Mouse (Mus musculus): ENCODE results near the gene Caprin1. TPM values are rescaled to one million over a fixed set of nuclear protein-coding genes. Genes with fewer than 3 reads are reported as not detected.

Caprin1 gene
- polyA plus RNA-seq, 1 experiment from 2014 or later = 484 TPM

DNA sequence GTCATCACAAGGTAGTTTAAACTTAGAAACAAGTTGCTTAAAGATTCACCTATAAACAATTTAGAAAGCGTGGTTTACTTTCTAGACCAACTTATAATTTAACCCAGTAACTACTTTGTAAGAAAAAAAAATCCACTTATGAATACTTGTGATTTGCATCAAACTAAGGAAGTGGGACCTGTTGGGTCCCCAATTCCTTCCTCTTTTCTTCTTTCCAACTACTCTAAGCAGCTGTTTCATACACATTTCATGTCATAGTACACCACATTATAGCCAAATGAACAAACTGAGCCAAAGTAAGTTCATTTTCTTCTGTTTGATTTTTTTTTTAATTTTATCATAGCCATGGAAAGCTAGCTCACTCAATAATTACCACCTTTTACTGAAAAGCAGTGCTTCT is 11.7 kb downstream of the Caprin1 start:
- Histone ChIP-seq H3K9me3 (ENCODE audit: control insufficient read depth, low read length) (no peaks in the 10 kb centered on the region), H3K9ac (replicated peaks; ENCODE audit: low read length) (no peak overlapping the region), H3K36me3 (ENCODE audit: control insufficient read depth, insufficient read depth, low read length) (peaks cover 59% of the 10 kb centered on the region), H3K27ac (replicated peaks; ENCODE audit: low read depth, low read length) (no peak overlapping the region), H3K27me3 (ENCODE audit: control insufficient read depth, insufficient read depth, low read length) (no peaks in the 10 kb centered on the region), H3K4me2 (ENCODE audit: low read length) (no peak overlapping the region), H3K4me1 (ENCODE audit: control insufficient read depth, insufficient read depth, low read length) (peaks cover 5% of the 10 kb centered on the region; the same call in 1 of the 2 replicates), H3K4me3 (replicated peaks; ENCODE audit: low read depth, low read length) (no peak overlapping the region)
- no peak for ATAC-seq (ENCODE audit: low FRiP score, low TSS enrichment)
- no peak for DNase-seq
- 98% methylated on average over 1 of the region's 1 CpGs for WGBS

DNA sequence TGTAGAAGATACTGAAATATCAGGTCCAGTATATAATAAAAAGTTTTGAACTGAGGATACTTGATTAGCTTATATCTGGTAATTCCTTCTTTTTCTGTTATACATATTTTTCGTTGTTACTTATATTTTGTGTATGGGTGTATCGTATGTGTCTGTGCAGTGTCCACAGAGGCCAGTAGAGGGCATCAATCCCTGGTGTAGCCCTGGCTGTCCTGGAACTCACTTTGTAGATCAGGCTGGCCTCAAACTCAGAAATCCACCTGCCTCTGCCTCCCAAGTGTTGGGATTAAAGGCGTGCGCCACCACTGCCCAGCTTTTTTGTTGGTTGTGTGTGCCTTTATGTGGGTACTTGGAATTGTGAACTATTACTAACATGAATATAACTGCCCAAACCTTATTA is 12.8 kb downstream of the Caprin1 start:
- H3K4me3 ChIP-seq (replicated peaks; ENCODE audit: low read depth, low read length) = no peak overlapping the region
- no peaks in the 10 kb centered on the region for H3K9me3 ChIP-seq (ENCODE audit: control insufficient read depth, low read length)
- H3K27me3 ChIP-seq (ENCODE audit: control insufficient read depth, insufficient read depth, low read length) = no peaks in the 10 kb centered on the region
- ATAC-seq (ENCODE audit: low FRiP score, low TSS enrichment) (no peak), DNase-seq (peak; percentile 33)
- H3K36me3 ChIP-seq (ENCODE audit: control insufficient read depth, insufficient read depth, low read length) = peaks cover 60% of the 10 kb centered on the region
- H3K4me2 ChIP-seq (ENCODE audit: low read length) = no peak overlapping the region
- H3K4me1 ChIP-seq (ENCODE audit: control insufficient read depth, insufficient read depth, low read length) = no peaks in the 10 kb centered on the region
- H3K27ac ChIP-seq (replicated peaks; ENCODE audit: low read depth, low read length) = no peak overlapping the region
- no peak overlapping the region for H3K9ac ChIP-seq (replicated peaks; ENCODE audit: low read length)
- WGBS = 90% methylated on average over 4 of the region's 4 CpGs

- ATAC-seq (ENCODE audit: low FRiP score, low TSS enrichment) (no peak), DNase-seq (no peak)
- H3K36me3 ChIP-seq (ENCODE audit: control insufficient read depth, insufficient read depth, low read length) = peaks cover 33% of the 10 kb centered on the region
- WGBS = 61% methylated on average over 1 of the region's 1 CpGs
- no peak overlapping the region for H3K4me2 ChIP-seq (ENCODE audit: low read length)
- no peaks in the 10 kb centered on the region for H3K27me3 ChIP-seq (ENCODE audit: control insufficient read depth, insufficient read depth, low read length)
- H3K27ac ChIP-seq (replicated peaks; ENCODE audit: low read depth, low read length) = no peak overlapping the region
- H3K4me3 ChIP-seq (replicated peaks; ENCODE audit: low read depth, low read length) = no peak overlapping the region
- peaks cover 3% of the 10 kb centered on the region; the same call in 1 of the 2 replicates for H3K4me1 ChIP-seq (ENCODE audit: control insufficient read depth, insufficient read depth, low read length)
- no peak overlapping the region for H3K9ac ChIP-seq (replicated peaks; ENCODE audit: low read length)
- no peaks in the 10 kb centered on the region for H3K9me3 ChIP-seq (ENCODE audit: control insufficient read depth, low read length)
These were observed 35.0 kb downstream of the Caprin1 start for GRCm38 (mm10) chr2:103762492-103762891.

GRCm38 (mm10) chr2:103761993-103762392 is 35.5 kb downstream of the Caprin1 start:
- H3K27me3 ChIP-seq (ENCODE audit: control insufficient read depth, insufficient read depth, low read length) = no peaks in the 10 kb centered on the region
- H3K4me3 ChIP-seq (replicated peaks; ENCODE audit: low read depth, low read length) = peak overlapping the region; percentile 61; the same call in 1 of the 2 replicates
- peaks cover 3% of the 10 kb centered on the region; the same call in 1 of the 2 replicates for H3K4me1 ChIP-seq (ENCODE audit: control insufficient read depth, insufficient read depth, low read length)
- 43% methylated on average over 4 of the region's 4 CpGs for WGBS
- peaks cover 31% of the 10 kb centered on the region for H3K36me3 ChIP-seq (ENCODE audit: control insufficient read depth, insufficient read depth, low read length)
- H3K4me2 ChIP-seq (ENCODE audit: low read length) = peak overlapping the region; percentile 59
- no peak overlapping the region for H3K27ac ChIP-seq (replicated peaks; ENCODE audit: low read depth, low read length)
- no peaks in the 10 kb centered on the region for H3K9me3 ChIP-seq (ENCODE audit: control insufficient read depth, low read length)
- no peak for ATAC-seq (ENCODE audit: low FRiP score, low TSS enrichment)
- H3K9ac ChIP-seq (replicated peaks; ENCODE audit: low read length) = no peak overlapping the region
- DNase-seq = no peak

DNA sequence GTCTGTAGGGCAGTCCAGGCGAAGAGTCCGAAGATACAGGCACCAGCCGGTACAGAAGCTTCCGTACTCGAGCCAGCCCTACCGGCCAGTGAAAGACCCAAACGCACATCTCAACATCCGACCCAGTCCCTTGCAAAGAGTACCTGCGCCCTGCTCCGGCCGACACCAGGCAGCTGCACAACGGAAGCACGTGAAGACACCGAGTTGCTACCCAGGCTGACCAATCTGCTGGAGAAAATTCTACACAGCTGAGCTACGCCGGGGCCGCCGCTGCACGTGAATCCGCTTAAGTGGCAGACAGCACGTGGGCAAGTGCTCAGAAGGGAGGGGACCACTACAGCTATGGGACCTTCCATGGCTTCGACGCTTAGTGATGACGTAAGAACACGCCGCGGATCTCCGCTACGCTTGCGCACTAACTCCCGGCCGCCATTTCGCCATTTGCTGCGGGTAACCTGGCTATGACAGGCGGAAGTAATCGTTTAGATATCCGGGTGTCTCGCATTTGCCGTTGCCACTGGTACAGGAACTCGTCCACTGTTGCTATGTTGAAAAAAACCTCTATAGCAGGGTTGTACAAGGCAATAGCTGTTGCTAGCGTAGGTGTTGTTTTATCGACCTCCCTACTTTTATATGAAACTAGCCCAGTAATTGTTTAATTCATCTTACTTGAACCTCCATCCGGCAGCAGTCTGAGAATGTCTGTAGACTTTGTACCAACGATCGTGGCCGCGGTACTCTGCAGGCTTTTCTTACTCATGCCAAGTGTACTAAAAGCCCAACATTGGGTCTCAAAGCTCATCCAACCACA is 36.3 kb downstream of the Caprin1 start, which contains the start of gene Nat10:
Gene Nat10 (minus strand): TSS at position 365 of the 811 bp plus-strand sequence.
- peak; percentile 97 for ATAC-seq (ENCODE audit: low FRiP score, low TSS enrichment)
- peaks cover 25% of the 10 kb centered on the region for H3K36me3 ChIP-seq (ENCODE audit: control insufficient read depth, insufficient read depth, low read length)
- H3K9me3 ChIP-seq (ENCODE audit: control insufficient read depth, low read length) = no peaks in the 10 kb centered on the region
- under 1% methylated on average over 47 of the region's 47 CpGs for WGBS
- no peaks in the 10 kb centered on the region for H3K27me3 ChIP-seq (ENCODE audit: control insufficient read depth, insufficient read depth, low read length)
- H3K4me1 ChIP-seq (ENCODE audit: control insufficient read depth, insufficient read depth, low read length) = peaks cover 3% of the 10 kb centered on the region; the same call in 1 of the 2 replicates
- H3K9ac ChIP-seq (replicated peaks; ENCODE audit: low read length) = peak within 1 kb of the TSS; percentile 59
- peak within 1 kb of the TSS; percentile 59 for H3K4me2 ChIP-seq (ENCODE audit: low read length)
- peak; percentile 100 for DNase-seq
- peak within 1 kb of the TSS; percentile 74 for H3K27ac ChIP-seq (replicated peaks; ENCODE audit: low read depth, low read length)
- peak within 1 kb of the TSS; percentile 61 for H3K4me3 ChIP-seq (replicated peaks; ENCODE audit: low read depth, low read length)

- WGBS = 1% methylated on average over 12 of the region's 12 CpGs
- DNase-seq (no peak), ATAC-seq (ENCODE audit: low FRiP score, low TSS enrichment) (peak; percentile 35; the same call in 1 of the 2 replicates)
- H3K27ac ChIP-seq (replicated peaks; ENCODE audit: low read depth, low read length) = peak overlapping the region; percentile 71
- peaks cover 3% of the 10 kb centered on the region; the same call in 1 of the 2 replicates for H3K4me1 ChIP-seq (ENCODE audit: control insufficient read depth, insufficient read depth, low read length)
- peak overlapping the region; percentile 59 for H3K9ac ChIP-seq (replicated peaks; ENCODE audit: low read length)
- H3K27me3 ChIP-seq (ENCODE audit: control insufficient read depth, insufficient read depth, low read length) = no peaks in the 10 kb centered on the region
- H3K4me2 ChIP-seq (ENCODE audit: low read length) = peak overlapping the region; percentile 59
- peaks cover 23% of the 10 kb centered on the region for H3K36me3 ChIP-seq (ENCODE audit: control insufficient read depth, insufficient read depth, low read length)
- no peaks in the 10 kb centered on the region for H3K9me3 ChIP-seq (ENCODE audit: control insufficient read depth, low read length)
- peak overlapping the region; percentile 61 for H3K4me3 ChIP-seq (replicated peaks; ENCODE audit: low read depth, low read length)
These were observed 37.0 kb downstream of the Caprin1 start for GRCm38 (mm10) chr2:103760421-103760820.

- ATAC-seq (ENCODE audit: low FRiP score, low TSS enrichment) = no peak
- H3K36me3 ChIP-seq (ENCODE audit: control insufficient read depth, insufficient read depth, low read length) = peaks cover 52% of the 10 kb centered on the region
These were observed 41.9 kb downstream of the Caprin1 start for GRCm38 (mm10) chr2:103755458-103756085.

DNA sequence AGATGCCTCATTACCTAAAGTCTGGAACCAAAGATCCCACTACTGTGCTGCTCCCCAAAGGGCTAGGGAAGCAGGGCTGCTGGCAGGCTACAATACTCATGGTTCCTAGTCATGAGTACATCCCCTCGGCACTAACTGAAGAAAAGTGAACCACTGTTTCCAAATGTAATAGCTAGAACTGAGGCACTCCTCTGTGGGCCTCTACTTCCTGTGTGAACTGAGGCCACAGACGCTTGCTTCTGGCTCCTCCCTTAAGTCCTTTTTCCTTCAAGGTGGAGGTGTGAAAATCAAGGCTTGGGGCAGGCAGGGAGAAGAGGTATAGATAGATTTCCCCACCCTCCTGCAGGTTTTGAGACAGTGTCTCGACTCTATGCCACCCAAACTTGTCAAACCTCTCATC is 42.8 kb downstream of the Caprin1 start:
- Histone ChIP-seq H3K9ac (replicated peaks; ENCODE audit: low read length) (no peak overlapping the region), H3K4me3 (replicated peaks; ENCODE audit: low read depth, low read length) (no peak overlapping the region), H3K9me3 (ENCODE audit: control insufficient read depth, low read length) (no peaks in the 10 kb centered on the region), H3K27ac (replicated peaks; ENCODE audit: low read depth, low read length) (no peak overlapping the region), H3K4me2 (ENCODE audit: low read length) (no peak overlapping the region), H3K36me3 (ENCODE audit: control insufficient read depth, insufficient read depth, low read length) (peaks cover 62% of the 10 kb centered on the region), H3K4me1 (ENCODE audit: control insufficient read depth, insufficient read depth, low read length) (no peaks in the 10 kb centered on the region), H3K27me3 (ENCODE audit: control insufficient read depth, insufficient read depth, low read length) (no peaks in the 10 kb centered on the region)
- no peak for DNase-seq
- WGBS = 94% methylated on average over 3 of the region's 3 CpGs
- ATAC-seq (ENCODE audit: low FRiP score, low TSS enrichment) = no peak

More at GRCm38 (mm10) chr2:103755458-103756085, 41.9 kb downstream of the Caprin1 start:
- H3K9ac ChIP-seq (replicated peaks; ENCODE audit: low read length) = no peak overlapping the region
- 93% methylated on average over 9 of the region's 9 CpGs for WGBS
- no peaks in the 10 kb centered on the region for H3K9me3 ChIP-seq (ENCODE audit: control insufficient read depth, low read length)
- H3K27ac ChIP-seq (replicated peaks; ENCODE audit: low read depth, low read length) = no peak overlapping the region
- H3K4me3 ChIP-seq (replicated peaks; ENCODE audit: low read depth, low read length) = no peak overlapping the region
- no peaks in the 10 kb centered on the region for H3K27me3 ChIP-seq (ENCODE audit: control insufficient read depth, insufficient read depth, low read length)
- no peak for DNase-seq
- H3K4me1 ChIP-seq (ENCODE audit: control insufficient read depth, insufficient read depth, low read length) = no peaks in the 10 kb centered on the region
- no peak overlapping the region for H3K4me2 ChIP-seq (ENCODE audit: low read length)

Measured in midbrain, embryonic 14.5 days (tissue).